Mouse (Mus musculus): ENCODE data around the gene Ctf2.

The Ctf2 gene

GRCm38 (mm10) chr7:127685304-127686018 lies 46.5 kb downstream of the Ctf2 start:
- DNase-seq, result peak; percentile 93

- peak; percentile 85 for DNase-seq
Observed at GRCm38 (mm10) chr7:127681888-127682553, 49.9 kb downstream of the Ctf2 start.

DNA sequence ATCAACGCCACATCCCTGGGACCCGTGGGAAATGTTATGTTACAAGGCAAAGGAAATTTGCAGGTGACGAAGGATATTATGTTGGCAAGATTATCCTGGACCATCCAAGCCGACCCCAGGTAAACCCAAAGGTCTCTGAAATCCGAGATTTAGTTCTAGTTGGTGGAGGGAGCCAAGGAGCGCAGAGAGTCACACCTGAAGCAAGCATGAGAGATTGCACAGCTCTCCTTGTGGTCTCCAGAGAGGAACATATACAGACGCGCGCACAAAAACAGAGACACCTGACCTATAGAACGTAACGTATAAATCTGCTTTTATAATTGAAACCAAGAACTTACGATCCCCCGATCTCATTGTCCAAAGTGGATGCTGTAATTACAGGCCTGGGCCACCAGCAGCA lies 51.4 kb downstream of the Ctf2 start:
- peak; percentile 76 for DNase-seq

DNA sequence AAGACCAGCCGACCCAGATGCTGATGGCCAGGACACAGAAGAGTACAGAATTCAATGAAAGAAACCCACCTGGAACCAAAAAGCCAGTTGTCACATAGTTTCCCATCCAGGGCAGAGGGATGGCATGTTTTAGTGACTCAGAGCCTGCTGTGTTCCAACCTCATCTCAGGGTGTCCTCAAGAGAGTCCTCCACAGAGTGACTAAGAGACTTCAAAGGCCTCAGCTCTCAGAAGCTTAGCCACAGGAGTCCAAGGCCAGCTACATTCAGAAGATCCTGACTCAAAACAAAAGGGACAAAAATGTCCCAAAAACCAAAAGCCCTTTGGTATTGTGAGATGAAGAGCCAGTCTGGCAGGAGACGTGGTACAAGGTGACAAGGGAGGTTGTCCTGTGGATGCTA lies 53.2 kb downstream of the Ctf2 start:
- DNase-seq, result peak; percentile 69

DNA sequence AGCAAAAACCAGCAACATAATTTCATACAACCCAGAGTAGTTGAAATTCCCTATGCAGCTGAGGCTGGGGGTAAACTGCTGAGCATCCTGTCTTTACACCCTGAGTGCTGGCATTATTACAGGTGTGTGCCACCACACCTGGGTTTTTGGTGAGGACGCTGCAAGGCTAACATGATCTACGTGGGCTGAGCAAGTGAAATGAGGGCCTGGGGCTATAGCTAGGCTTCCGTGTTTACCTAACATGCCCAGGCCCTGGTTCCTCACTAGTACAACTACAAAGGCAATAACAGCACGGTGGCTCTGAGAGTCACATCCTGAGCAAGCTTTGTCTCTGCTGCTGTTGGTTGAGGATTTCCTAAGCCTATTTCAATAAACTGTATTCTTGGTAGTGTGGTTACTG lies 54.4 kb downstream of the Ctf2 start:
- DNase-seq, result peak; percentile 61

GRCm38 (mm10) chr7:127677077-127677476 lies 54.9 kb downstream of the Ctf2 start:
- peak; percentile 82 for DNase-seq

- peak; percentile 88 for DNase-seq
Observed at GRCm38 (mm10) chr7:127675391-127675811, 56.6 kb downstream of the Ctf2 start.

GRCm38 (mm10) chr7:127674977-127675376 lies 57.0 kb downstream of the Ctf2 start:
- peak; percentile 96 for DNase-seq

- peak; percentile 49 for DNase-seq
Observed at GRCm38 (mm10) chr7:127672776-127673175, 59.2 kb downstream of the Ctf2 start.

- DNase-seq, result no peak
Observed at GRCm38 (mm10) chr7:127671880-127672774, 59.8 kb downstream of the Ctf2 start.

Data from heart, adult 11 months (tissue).